Mouse (Mus musculus) testis, adult 2 months (tissue): ENCODE measurements around the gene Rhof.

Experiments
- CTCF ChIP-seq: fragments of 200-500 bp; IDR thresholded peaks from 2 replicates; pipeline ENCODE4 v1.5.1; 2012; ENCODE audit warnings: low read depth, mild to moderate bottlenecking, inconsistent platforms, low read length, moderate library complexity; ENCODE audit not compliant: control insufficient read depth, insufficient read depth, insufficient replicate concordance
- POLR2A ChIP-seq: fragments of 200-500 bp; IDR thresholded peaks from 2 replicates; pipeline ENCODE4 v1.6.1; 2012; ENCODE audit warnings: low read depth, mild to moderate bottlenecking, inconsistent platforms, low read length, moderate library complexity; ENCODE audit not compliant: control insufficient read depth

- no peak for TF ChIP-seq CTCF
- no peak for TF ChIP-seq POLR2A
These were observed 11.8 kb downstream of the Rhof start for GRCm38 (mm10) chr5:123120624-123121215.
